Mouse (Mus musculus) R1 (cell line): ENCODE results near the gene Kcnq5.

Experiments used
- DNase-seq: peaks from one replicate; pipeline ENCODE4 v3.0.0-alpha.2; 2018; ENCODE audit warnings: low read depth, low spot score

The Kcnq5 gene

GRCm38 (mm10) chr1:21961251-21962082, at the start of gene Kcnq5:
Kcnq5 (minus strand) TSS chr1:21961942.
- DNase-seq, result peak; percentile 55

- DNase-seq, result no peak
Observed at GRCm38 (mm10) chr1:21979755-21980154, 18.0 kb upstream of the Kcnq5 start.

- DNase-seq, result no peak
Observed at GRCm38 (mm10) chr1:21979292-21979691, 17.6 kb upstream of the Kcnq5 start.

DNA sequence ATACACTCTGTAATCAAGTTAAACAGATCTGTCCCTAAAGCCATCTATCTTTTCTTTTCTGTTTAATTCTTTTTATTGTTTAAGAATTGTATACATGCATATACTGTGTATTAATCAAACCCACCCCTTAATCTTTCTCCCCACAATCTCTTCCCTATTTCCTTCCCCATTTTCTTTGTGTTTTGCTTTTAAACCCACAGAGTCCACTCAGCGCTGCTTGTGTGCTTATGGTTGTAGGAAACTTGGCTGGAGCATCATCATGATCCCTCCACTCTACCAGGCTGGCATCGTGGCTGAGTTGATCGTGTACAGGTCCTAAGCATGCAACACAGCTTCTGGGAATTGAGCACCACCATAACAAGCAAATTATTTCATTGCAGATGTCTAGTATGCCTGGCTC, 12.3 kb upstream of the Kcnq5 start:
- DNase-seq, result no peak

DNA sequence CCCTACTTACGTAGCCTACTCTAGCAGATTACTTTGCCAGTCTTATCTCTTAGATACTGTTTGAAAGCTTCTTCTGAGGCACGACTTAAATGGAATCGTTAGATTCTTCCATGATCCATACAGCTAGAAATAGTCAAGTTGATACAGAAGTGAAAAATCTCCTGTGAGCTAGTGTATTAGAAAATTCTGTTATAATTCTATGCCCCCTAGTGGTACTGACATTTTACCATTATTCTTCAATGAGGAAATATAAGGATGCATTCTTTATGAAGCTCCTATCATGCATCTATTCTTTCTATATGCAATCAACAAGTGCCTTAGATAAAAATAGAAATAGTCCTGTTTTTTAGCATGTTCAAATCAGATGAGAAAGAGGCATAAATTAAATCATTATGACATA, 5.4 kb upstream of the Kcnq5 start:
- DNase-seq, result no peak

- DNase-seq, result no peak
Observed at GRCm38 (mm10) chr1:21962896-21963864, 1.4 kb upstream of the Kcnq5 start.

- peak; percentile 38 for DNase-seq
Observed at GRCm38 (mm10) chr1:21962083-21962471, 335 bp upstream of the Kcnq5 start.

- peak; percentile 53 for DNase-seq
Observed at GRCm38 (mm10) chr1:21960421-21961250, 1.1 kb downstream of the Kcnq5 start.

GRCm38 (mm10) chr1:21959648-21960285, 2.0 kb downstream of the Kcnq5 start:
- DNase-seq, result no peak

DNA sequence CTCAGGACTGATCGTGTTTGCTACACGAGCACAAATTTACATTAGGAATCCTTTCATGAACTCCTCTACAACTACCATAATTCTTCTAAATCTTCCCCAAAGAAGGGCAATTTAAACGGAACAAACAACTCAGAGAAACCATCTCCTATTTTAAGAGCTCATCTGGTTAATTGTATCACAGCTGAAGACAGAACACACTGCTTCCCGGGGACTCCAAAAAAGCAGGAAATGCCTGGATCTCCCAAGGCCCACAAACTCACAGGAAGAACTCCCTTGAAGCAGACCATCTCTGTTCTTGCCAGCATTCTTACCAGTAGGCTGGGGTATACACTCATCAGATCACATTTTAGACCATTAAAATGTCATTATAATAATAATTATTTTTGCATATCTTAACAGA, 3.7 kb downstream of the Kcnq5 start:
- DNase-seq, result no peak

GRCm38 (mm10) chr1:21940831-21941230, 20.9 kb downstream of the Kcnq5 start:
- DNase-seq, result no peak

DNA sequence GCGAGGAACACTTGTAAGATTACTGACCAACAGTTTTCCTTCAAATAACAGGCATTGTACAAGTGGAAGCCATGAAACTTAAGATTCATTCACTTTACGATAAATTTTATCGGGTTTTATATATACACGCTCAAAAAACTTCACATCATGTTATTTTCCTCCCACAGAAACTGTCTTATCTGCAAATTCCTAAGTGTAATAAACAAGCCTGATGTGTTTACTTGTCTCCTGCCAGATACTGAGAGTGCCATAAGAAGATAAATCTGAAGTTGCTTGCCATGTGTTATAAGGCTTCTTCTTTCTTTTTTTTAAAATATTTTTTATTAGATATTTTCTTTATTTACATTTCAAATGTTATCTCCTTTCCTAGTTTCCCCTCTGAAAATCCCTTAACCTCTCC, 34.6 kb downstream of the Kcnq5 start:
- no peak for DNase-seq

GRCm38 (mm10) chr1:21923293-21923642, 38.5 kb downstream of the Kcnq5 start:
- DNase-seq, result no peak

GRCm38 (mm10) chr1:21922578-21923292, 39.0 kb downstream of the Kcnq5 start:
- DNase-seq, result no peak

- no peak for DNase-seq
Observed at GRCm38 (mm10) chr1:21919276-21919675, 42.5 kb downstream of the Kcnq5 start.

DNA sequence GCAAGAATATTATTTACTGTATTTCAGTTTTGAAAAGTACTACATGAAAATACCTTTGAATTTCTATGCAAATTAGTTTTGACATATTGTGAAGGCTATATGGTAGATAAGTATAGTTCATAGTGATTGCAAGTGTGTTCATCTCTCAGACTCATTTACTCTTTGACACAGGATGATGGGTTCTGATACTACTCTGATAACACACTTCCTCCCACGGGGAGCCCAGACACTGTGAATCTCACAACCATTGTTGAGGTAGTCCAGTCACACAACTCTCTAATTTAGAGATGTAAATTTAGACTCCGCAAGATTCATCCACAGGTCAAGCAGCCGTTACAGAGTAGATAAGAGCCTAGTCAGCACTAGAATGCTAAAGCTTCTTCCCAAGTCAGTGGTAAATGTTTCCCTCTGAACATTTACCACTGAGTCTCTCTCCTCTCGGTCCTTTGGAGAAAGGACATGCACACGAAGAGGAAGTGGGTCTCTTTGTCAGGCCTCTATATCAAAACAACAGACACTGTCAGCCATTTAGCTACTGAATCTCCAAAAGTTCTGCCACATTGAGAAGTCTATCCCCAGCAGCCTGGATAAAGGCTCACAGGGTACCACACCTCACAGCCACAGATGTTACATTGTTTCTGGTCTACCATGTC, 65.5 kb downstream of the Kcnq5 start:
- no peak for DNase-seq

- no peak for DNase-seq
Observed at GRCm38 (mm10) chr1:21883747-21884146, 78.0 kb downstream of the Kcnq5 start.

DNA sequence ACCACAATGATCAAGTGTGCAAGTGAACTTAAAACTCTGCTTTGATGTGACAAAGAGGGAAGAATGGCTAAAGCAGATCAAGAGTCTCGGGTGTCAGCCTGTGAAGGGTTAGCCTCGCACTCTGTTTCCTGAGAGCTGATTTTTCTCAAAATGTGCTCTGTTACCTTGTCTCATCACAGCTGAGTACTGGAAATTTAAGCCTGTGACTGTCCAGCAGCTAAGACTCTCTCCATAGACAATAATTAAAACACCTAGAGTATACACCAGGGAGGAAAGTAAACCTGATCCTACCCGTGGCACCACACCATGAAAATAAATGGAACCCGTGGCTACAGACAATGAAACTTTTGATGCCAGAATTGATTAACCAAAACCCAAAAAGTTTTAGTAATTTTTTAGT, 90.9 kb downstream of the Kcnq5 start:
- DNase-seq, result no peak

DNA sequence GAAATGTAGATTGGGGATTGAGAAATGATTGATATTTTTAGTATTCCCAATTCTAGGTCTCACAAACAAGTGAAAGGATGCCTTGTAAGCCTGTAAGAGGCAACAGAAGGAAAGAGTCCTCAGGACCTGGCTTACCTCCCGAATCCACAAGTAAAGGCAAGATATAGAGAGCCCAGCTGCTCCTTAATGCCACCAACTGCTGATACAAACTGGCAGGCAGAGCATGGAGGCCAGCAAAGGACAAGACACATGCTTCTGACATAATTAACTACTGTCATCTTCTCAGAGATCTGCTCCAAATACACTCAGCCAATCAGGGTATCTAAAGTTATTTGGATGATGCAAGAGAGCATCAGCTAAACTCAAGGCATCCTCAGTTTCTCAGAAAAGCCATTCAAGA, 93.3 kb downstream of the Kcnq5 start:
- no peak for DNase-seq

GRCm38 (mm10) chr1:21856399-21856798, 105.3 kb downstream of the Kcnq5 start:
- no peak for DNase-seq
